Mouse (Mus musculus) central nervous system, embryonic 18 days (tissue): ENCODE measurements around the gene Ndufaf4. TPM values are rescaled to one million over a fixed set of nuclear protein-coding genes. Genes with fewer than 3 reads are reported as not detected.

Experiments used
- polyA plus RNA-seq: library from polyadenylated mRNA; depleted of rRNA; stranded (reverse); fragments of >200 nt; gene quantifications from 2 replicates; pipeline ENCODE4 v1.2.3, GENCODE M21; 2012; rRNA removed

Ndufaf4 gene
- polyA plus RNA-seq, result 17.1 and 17.7 TPM in 2 replicates

DNA sequence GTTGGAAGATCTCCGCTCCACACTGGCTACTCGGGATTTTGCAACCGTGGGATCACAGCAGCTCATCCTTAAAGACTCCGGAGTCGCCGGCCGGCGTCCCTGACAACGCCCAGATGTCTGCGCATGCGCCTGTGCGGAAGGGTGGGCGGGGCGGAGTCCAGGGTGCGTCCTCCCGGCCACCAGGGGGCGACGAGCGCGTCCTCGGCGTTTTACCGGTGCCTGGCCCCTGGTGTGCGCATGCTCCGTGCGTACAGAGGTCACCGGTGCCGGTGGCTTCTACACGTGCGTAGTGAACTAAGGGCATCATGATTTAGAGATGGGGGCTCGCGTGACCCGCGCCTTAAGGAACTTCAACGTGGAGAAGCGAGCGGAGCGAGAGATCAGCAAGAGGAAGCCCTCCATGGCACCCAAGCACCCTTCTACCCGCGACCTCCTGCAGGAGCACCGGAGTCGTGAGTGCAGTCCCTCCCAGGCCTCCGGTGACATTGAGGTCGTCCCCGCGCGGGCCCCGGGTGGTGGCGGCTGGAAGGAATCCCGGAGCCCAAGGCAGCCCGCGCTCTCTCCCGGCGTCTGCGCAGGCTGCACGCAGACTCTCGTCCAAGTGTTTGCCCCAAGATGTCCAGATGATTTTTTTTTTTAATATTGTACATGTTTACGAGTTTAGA lies at the start of gene Ndufaf4:
Gene Ndufaf4 (plus strand): TSS at position 233 of the 665 bp plus-strand sequence.

GRCm38 (mm10) chr4:24850401-24851325 lies 47.2 kb upstream of the Ndufaf4 start, which contains the start of gene Klhl32:
Klhl32 (minus strand) TSS chr4:24851124.

Other genes with a start within 250 kb of the Ndufaf4 start
- gene Klhl32, start 47.0 kb upstream of the Ndufaf4 start, polyA plus RNA-seq, result 8.4 and 8.5 TPM in 2 replicates
- 7.2 and 7.5 TPM in 2 replicates for gene Gpr63, start 68.3 kb downstream of the Ndufaf4 start, polyA plus RNA-seq